Mouse (Mus musculus) natural killer cell, adult 2 months (primary cell): ENCODE data around the gene Hadh.

ENCODE experiments used
- DNase-seq, 2 experiments: peaks; one replicate each; pipeline ENCODE4 v3.0.0; 2022; ENCODE audit warnings: low spot score in 2 of 2

The Hadh gene

DNA sequence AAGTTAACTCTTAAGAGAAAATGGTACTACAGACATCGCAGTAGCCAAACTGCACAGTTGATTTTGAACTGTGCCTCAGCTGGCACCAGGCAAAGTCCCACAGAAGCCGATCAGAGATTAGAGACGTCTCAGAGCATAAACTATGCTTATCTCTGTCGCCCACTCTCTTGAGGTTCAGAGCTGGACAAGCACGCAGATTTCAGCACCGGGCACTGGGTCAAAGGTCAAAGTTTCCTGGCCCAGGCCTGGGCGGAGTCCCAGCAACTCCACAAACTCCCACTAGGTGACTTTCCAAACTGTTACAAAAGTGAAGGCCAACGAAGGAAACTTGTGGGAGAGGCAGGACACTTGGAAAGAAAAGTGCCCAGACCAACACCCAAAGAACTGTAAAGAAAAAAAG lies 744 bp downstream of the Hadh start:
- no peak for DNase-seq

DNA sequence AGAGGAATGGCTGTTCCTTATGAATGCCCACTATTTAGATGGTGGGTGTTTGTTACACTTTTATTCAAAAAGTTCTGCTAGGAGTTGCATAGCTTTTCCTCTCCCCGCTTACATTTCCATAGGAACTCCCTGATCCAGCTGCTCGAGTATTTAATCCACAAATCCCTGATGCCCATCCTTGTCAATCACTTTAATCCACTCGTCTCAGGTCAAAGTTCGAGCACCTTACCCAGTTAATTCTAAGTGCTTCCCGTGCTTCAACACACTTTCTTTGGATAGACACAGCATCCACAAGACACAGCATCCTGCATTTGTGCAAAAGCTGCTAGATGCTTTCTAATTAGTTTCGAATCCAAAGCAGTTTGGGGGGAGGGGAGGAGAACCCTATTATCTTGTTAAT lies 1.5 kb downstream of the Hadh start:
- no peak for DNase-seq

DNA sequence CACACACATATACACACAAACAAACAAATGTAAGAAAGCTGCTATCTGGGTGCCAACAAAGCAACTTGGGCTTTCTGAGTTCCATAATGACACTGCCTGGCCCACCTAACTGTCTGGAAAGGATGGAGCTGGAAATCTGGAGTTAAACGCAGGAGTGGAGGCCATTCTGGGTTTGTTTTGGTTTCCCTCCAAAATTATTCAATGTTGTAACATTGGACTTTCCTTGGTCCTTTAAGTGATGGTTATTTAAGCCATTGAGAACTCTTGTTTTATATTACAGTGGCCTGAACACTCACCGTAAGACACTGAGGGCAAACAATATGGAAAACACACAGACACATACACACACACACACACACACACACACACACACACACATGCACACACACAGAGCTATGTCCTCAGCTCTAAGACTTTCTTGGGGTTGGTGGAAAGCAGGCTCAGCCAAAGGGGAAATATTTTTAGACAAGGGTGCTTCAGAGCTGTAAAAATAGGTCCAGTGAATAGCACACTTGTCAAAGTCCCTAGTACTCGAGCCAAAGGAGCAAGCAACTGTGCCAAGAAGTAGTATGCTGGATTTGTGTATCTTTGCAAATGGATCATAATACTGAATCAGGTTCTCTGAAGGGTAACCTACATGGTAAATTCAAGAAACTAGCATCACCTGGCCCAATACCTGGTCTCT lies 5.4 kb downstream of the Hadh start:
- no peak for DNase-seq

DNA sequence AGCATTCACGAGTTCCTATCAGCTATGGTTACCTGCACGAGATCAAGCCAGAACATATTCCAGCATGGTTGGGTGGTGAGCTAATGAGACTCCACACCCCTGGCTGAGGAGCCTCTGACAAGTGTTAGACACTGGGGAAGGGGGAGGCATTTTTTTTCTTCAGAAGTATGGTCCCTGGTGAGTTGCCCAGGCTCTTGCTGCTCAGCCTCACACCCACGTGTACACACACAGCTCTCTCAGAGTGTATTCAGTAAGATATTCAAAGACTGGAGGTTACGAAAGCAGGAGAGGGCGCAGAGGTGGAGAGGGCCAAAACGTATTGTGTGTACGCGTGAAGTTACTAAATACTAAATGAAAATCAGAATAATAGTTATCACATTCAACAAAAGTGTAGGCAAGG lies 6.4 kb downstream of the Hadh start:
- no peak for DNase-seq

DNA sequence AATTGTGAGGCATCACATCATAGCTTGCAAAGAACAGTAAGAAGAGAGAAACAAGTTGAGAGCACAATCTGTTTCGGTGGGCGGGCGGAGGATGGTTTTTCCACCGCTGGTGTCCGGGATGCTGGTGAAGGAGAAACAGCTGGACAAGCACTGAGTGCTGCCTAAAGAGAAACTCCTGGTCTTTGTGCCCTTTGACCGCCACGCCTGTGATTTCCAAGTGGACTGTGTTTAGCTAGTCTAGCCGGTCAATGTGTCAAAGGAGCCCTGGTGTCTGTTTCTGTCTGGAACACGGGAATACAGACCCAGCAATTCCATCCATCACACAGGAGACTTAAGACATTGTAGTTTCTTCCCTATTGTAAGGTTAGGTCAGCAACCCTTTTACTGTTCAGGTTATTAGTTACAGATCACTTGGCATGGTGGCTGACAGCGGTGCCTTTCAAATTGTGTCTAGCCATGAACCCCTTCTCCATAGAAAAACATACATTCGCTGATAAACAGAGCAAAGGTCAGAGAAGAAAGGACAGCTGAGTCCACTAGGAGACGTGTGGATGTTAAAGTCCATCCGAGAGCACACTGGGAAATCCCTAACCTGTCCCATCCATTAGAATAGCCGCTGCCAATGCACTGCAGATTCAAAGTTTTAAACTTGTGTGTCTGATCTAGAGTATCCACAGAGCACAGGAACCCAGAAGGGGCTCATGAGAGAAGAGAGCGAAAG lies 8.0 kb downstream of the Hadh start:
- DNase-seq, result no peak

DNA sequence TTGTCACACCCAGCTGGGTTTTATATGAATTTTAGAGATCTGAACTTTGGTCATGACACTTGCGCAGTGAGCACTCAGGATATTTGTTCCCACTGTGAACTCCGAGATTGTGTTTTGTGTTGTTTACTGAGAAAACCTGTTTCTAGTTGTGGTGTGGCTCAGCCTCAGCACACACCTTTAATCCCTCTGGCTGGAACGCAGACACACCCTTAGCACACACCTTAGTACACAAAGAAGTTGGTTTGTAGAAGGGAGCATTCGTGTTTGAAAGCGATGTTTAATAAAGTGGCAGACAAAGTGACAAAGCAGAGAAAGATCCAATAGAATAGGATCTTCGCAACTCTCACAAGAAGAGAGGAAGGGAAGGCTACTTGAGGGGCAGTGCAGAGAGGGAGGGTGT lies 11.5 kb downstream of the Hadh start:
- no peak for DNase-seq

DNA sequence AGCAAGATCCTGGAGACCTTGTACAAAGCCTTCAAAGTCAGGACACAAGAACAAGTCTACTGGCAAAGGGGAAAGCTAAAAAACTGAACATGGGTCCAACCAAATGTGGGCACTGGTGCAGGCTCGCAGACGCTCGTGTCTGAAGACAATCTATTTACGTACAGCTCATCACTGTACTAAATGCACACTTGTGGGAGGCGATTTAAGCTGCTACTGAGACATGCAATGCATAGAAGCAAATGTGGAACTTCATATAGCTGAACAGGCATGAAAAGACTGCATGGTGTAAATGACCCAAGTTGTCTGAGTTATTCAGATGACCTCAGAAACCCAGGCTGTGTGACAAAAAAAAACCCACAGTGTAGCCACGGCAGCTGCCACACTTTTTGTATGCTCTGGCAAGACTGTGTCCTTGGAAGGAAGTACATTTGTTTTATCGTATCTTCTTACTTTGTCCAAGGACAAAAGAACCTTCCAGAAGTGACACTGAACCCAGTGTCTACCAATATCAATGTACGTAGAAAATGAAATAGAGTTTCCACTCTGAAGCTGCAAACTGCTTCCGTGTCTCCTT lies 12.4 kb downstream of the Hadh start:
- DNase-seq, result no peak

DNA sequence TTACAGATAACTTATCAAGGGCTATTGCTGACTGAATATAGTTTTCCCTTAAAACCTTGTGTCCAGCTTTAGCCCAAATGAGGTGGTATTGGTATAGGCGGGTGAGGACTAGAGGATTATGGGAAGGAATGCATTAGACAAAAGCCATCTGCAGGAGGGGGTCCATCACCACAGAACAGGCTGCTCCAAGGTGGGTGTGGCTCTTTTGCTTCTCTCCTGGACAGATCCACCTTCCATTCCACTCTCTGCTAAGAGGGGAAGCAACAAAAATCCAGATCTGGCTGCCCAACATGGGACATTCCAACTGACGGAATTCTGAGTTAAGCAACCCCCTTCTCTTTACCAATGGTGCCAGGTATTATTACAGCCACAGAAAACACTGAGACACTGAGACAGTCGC lies 13.0 kb downstream of the Hadh start:
- no peak for DNase-seq

DNA sequence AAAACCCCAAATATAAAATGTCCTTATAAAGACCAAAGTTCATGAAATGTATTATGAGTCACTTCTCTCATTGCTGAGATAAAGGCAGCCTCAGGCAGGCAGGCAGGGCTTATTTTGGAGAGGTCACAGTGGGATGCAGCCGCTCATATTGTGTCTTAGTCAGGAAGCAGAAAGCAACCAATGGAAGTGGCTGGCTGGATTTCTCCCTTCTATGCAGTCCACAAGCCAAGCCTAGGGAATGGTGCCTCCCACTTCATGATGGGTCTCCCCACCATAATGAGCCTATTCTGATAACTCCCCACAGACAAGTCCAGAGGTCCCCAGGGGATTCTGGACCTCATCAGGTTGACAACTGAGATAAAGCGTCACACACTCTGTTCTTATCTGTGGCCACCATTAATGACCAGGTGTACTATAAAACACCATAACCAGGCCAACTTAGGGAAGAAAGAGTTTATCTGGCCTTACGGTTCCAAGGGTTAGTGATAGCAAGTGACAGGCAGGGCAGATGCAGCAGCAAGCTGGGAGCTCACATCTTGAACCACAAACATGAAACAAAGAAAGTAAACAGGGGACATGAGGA lies 16.4 kb downstream of the Hadh start:
- DNase-seq, result no peak

DNA sequence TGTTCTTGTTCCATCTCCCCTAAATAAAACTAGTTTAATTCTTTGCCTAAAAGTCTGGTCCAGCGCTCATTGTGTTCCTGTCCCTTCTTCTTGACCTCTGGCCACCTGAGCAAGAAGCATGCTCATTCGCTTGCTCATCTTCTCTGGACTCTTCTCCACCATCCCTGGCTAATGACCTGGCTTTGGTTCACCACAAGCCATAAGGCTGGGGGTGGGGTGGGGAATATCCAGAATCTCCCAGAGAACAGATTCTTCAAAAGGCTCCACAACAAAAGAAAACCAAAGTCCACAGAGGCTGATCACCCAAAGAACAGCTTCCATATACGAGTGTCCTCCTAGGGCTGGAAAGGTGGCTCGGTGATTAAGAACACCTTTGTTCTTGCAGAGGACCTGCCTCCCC lies 16.9 kb downstream of the Hadh start:
- no peak for DNase-seq

DNA sequence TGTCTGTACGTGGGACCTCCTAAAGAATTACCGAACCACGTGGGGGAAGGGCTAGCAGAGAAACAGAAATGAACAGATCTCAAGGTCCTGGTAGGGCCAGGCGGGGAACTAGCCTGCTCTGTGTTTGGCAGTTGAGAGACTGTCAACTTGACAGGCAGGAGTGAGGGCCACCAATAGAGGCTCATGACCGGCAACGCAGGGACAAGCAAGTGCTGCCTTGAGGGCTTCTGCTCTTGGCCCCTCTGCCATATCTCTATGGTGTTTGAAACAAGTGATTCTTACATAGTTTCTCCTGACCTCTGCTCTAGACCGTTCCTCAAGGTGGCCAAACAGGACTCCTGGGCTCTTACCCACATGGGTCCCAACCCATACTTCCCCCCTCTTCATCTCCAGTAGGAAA lies 20.3 kb downstream of the Hadh start:
- no peak for DNase-seq

DNA sequence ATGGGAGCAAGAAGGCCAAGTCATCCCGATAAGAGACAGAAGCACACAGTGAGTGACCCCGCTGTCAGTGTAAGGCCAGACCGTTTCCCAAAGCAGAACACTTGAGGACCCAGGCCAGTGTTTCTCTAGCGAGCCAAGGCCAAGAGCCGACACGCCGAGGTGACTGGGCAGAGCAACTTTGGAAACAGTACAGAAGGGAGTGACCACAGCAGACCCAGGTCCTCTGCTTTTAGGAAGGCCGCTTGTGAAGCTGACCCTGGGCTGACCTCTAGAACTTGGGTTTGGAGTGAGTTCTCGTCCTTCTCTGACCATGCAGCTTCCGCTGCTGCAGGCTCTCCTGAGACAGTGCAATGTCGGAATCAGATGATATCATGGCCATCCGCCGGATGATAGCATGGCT lies 20.9 kb downstream of the Hadh start:
- DNase-seq, result no peak

DNA sequence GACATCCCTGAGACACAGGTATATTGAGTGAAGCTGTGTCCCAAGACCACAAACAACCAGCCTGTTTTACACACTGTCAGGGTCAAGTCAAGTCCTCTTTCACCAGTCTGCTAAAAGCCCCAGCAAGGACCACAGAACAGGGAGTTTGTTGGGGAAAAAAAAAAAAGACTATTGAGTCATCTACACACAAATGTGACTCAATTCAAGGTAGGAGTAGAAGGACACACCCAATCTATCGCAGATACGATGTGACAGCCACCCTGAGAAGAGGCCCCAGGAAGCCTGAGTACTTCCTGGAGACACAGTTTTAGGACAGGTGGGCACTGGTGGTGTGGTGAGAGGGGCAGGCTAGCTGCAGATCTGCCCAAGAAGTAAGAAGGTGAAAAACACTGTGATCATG lies 21.6 kb downstream of the Hadh start:
- DNase-seq, result no peak

DNA sequence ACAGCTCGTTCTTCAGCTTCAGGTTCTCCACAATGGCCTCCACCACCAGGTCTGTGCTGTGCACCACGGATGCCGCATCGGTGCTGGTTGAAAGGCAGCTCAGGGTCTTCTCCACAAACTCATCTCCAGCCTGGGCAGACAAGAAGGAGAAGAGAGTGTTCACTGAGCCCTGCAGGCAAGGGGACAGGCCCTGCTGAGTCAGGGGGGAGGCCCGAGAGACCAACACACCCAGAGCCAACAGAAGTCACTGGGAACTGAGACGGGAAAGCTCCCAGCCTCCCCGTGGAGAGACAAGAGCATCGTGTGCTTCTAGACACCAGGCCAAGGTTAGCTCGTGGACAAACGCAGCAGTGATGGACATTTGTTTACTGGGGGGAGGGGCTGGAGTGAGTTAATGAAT lies 23.5 kb downstream of the Hadh start:
- no peak for DNase-seq

DNA sequence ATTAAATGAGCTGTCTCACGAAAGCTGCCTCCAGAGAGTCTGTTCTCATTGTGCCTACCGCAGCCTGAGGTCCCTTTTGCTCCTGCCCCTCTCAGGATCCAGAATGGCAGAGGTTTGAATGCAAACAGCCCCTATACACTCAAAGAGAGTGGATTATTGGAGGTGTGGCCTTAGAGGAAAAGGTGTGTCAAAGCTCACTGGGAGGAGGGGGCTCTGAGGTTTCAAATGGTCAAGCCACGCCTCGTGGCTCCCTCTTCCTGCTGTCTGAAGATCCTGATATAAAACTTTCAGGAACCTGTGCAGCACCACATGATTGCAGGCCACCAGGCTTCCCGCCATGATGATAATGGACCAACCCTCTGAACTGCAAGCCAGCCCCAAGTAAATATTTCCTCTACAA lies 24.1 kb downstream of the Hadh start:
- no peak for DNase-seq

DNA sequence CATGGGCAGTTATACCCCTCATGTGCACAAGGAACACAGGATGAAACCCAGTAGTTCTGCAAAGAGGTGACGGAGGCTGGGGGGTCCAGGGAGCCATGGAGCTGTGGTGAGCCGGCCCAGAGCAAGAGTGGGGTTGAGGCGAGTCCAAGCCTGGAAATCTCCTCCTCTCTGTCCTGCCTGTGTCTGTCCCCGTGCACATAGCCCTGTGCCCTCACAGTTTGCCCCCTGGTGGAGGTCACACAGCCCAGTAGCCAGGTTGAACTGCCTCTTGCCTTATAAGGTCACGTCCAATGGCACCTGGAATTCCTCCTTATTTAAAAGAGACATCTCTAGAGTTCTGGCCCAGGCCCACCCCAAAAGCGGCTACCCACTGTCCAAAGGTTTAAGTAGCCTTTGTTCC lies 24.5 kb downstream of the Hadh start:
- no peak for DNase-seq

DNA sequence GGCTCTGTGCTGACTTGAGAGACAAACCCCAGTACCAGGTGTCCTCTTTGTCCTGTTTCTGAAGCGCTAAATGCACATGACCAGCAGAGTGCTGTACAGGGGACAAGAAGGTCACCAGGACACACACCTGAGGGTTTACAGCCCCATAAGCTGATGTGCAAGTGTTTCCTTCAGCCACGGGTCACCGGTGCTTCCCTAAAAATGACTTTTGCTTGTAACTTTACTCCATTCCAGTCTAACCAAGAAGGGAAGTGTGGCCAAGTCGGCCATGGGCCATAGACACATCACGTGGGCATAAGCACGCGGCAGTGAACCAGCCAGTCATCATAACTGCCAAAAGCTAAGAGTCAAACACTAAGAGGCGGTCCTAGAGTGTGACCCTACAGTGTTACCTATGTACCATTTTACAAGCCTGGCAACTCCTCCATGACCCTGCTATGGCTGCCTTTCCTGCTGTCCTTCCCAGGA lies 25.3 kb downstream of the Hadh start:
- DNase-seq, result no peak

DNA sequence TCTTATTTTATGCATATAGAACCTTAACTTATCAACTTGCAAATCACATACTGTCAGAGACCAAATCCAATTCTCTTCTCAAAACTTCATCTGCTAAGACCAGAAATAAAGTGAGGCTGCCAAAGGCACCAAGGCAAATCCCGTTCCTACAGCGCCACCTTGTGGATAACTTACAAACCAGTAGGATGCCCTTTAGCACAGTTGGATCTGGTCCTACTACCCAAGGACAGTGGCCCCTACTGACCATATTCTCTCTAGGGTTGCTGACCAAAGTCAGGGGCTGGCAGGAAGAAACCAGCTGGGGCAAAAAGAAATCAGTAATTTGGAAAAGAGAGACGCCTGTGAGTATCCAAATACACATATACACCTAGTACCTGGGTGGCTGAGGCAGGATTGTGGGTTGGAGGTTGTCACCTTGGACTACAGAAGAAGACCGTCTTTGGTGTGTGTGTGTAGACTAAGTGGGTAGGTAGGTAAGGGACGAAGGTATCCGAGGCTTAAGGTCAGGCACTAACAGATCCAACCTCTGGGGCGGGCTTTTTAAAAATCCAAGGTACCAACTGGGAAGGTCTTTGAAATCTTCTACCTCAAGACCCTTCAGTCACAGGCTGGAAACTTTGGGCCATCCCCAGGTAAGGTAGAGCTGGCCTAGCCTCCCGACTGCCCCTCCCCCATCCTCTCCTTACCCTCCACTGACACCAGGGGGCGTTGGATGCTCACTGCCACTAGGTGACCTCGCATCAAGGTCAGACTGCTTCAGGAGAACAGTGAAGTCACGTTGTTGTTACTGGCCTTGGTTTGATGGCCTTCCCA lies 25.9 kb downstream of the Hadh start:
- DNase-seq, result peak; percentile 39 to 55

DNA sequence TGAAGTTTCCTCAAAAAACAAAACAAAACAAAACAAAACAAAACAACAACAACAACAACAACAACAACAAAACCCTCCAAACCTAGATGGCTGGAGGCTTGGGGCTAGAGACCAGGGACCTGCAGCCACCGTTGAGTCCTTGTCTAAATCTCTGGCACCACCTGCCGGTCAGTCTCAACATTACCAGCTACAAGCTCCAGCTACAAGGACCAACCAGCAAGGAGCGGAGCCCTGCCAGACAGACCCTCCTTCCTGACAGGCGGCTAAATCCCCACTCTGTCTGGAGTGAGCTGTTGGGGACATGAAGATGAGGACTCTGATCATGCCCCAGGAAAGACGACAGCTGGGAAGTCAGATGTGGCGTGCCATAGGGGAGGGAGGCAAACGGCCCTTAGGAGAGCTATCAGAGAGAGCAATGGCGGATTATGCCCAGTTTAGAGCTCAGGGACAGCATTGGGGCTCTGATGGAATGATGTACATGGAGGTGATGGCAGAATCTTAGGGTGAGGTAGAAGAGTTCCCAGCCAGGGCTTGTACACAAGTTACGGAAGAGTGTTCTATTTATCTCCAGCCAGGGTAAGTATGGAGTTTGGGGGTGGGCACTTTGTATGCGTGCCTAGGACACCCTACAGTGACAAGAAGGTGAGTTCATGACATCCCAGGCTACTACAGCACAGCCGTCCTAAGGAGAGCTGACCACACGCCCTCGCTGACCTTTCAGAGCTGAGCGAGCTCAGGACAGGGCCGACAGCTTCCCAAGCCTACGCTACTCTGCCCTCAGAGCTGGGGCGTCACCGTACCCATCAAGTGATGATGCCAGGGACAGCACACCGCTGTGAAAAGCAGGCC lies 33.9 kb downstream of the Hadh start:
- peak; percentile 54 to 69 for DNase-seq

DNA sequence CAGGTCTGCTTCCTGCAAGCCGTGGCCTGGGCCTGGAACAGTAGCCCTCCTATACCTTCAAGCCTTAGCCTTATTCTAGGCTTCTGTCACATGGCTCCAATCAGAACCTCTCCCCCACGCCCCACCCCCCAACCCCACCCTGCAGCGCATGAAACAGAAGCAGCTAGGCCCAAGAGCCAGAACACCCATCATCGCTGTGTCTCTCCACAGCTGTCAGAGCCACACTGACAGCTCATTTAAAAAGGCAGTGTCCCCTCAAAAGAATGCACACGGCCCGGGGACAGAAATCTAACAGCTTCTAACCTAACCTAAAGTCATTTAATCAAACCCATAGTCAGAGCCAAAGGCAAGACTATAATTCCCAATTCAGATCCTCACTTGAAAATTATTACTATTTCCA lies 34.8 kb downstream of the Hadh start:
- no peak for DNase-seq

DNA sequence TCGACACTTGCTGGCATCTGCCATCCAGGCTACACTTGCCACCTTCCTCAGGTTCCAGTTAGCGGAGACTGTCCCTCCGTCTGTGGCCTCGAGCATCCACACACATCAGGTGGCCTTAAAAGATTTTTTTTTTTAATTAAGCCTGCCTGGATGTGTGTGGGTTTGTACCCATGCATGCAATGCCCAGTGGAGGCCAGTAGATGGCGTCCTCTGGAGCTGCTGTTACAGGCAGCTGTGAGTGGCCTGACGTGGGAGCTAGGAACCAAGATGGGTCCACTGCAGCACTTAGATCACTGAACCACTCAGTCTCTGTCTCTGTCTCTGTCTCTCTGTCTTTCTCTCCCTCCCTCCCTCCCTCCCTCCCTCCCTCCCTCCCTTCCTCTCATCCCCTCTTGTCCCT lies 43.8 kb downstream of the Hadh start:
- DNase-seq, result peak in 1 of 2 experiments; percentile 21
